Mouse (Mus musculus): ENCODE measurements around the gene Wdr46. TPM values are rescaled to one million over a fixed set of nuclear protein-coding genes. Genes with fewer than 3 reads are reported as not detected.
"Not testable (repeated sequence)": the region's sequence is repeated elsewhere in the genome, so short reads cannot be mapped to it uniquely, and the experiment has no call there.

Wdr46 gene
- 38.7 and 40.4 TPM in 2 replicates for total RNA-seq (2021)
- long read RNA-seq, transcript Wdr46-201 (15 exons, 2,229 nt): major isoform, 44 of 62 reads
- long read RNA-seq, partial matches to known transcripts: 11 of 62 reads
- long read RNA-seq, other reads (novel, unspliced or antisense): 7 of 62 reads

GRCm38 (mm10) chr17:33940206-33940805 is at the start of gene Wdr46, which contains the start of gene Pfdn6:
Gene Wdr46, plus strand, starts transcription at chr17:33940660.
Gene Pfdn6, minus strand, starts transcription at chr17:33940343.
- DNase-seq: peak; percentile 87

GRCm38 (mm10) chr17:33891357-33891756 is 49.1 kb upstream of the Wdr46 start:
- DNase-seq: no peak

GRCm38 (mm10) chr17:33891892-33892291 is 48.6 kb upstream of the Wdr46 start:
- not testable (repeated sequence) for DNase-seq

GRCm38 (mm10) chr17:33892429-33892828 is 48.0 kb upstream of the Wdr46 start:
- DNase-seq: no peak

GRCm38 (mm10) chr17:33893011-33893410 is 47.4 kb upstream of the Wdr46 start:
- not testable (repeated sequence) for DNase-seq

GRCm38 (mm10) chr17:33897114-33897794 is 43.2 kb upstream of the Wdr46 start:
- no peak for DNase-seq

GRCm38 (mm10) chr17:33898193-33898592 is 42.3 kb upstream of the Wdr46 start:
- not testable (repeated sequence) for DNase-seq

GRCm38 (mm10) chr17:33899642-33900041 is 40.8 kb upstream of the Wdr46 start:
- no peak for DNase-seq

GRCm38 (mm10) chr17:33900281-33900988 is 40.0 kb upstream of the Wdr46 start:
- no peak for DNase-seq

GRCm38 (mm10) chr17:33900989-33901314 is 39.5 kb upstream of the Wdr46 start:
- no peak for DNase-seq

GRCm38 (mm10) chr17:33901653-33902052 is 38.8 kb upstream of the Wdr46 start:
- no peak for DNase-seq

GRCm38 (mm10) chr17:33902079-33902478 is 38.4 kb upstream of the Wdr46 start:
- DNase-seq: no peak

GRCm38 (mm10) chr17:33902491-33902890 is 38.0 kb upstream of the Wdr46 start:
- no peak for DNase-seq

- not testable (repeated sequence) for DNase-seq
These were observed 36.4 kb upstream of the Wdr46 start for GRCm38 (mm10) chr17:33903911-33904651.

GRCm38 (mm10) chr17:33904835-33905234 is 35.6 kb upstream of the Wdr46 start, which contains the start of gene Platr17:
Gene Platr17, plus strand, starts transcription at chr17:33905135.
- DNase-seq: not testable (repeated sequence)

GRCm38 (mm10) chr17:33908331-33909076 is 32.0 kb upstream of the Wdr46 start:
- DNase-seq: peak; percentile 42

- peak; percentile 100 for DNase-seq
These were observed 31.2 kb upstream of the Wdr46 start, which contains the start of gene Daxx for GRCm38 (mm10) chr17:33909077-33909868. Gene Daxx, plus strand, starts transcription at chr17:33909414.

GRCm38 (mm10) chr17:33909869-33910250 is 30.6 kb upstream of the Wdr46 start:
- peak; percentile 49 for DNase-seq

GRCm38 (mm10) chr17:33910346-33911051 is 30.0 kb upstream of the Wdr46 start:
- DNase-seq: no peak
